Mouse (Mus musculus) skeletal muscle tissue, postnatal 0 days (tissue): ENCODE measurements around the gene Shc2. TPM values are rescaled to one million over a fixed set of nuclear protein-coding genes. Genes with fewer than 3 reads are reported as not detected.

Experiments used
- polyA plus RNA-seq: library from polyadenylated mRNA; unstranded; fragments of >200 nt; fragmentation: Nextera tagmentation; extraction: Ambion mirVana; gene quantifications from 2 replicates; pipeline ENCODE4 v1.2.1, GENCODE M21; 2015

Gene Shc2
- polyA plus RNA-seq = 1.3 and 1.8 TPM in 2 replicates

GRCm38 (mm10) chr10:79637128-79638110 is at the start of gene Shc2:
Shc2 (minus strand) TSS chr10:79637918.

GRCm38 (mm10) chr10:79681591-79682245 is 44.0 kb upstream of the Shc2 start, which contains the start of gene Cdc34:
Cdc34 (plus strand) TSS chr10:79682195.

GRCm38 (mm10) chr10:79668771-79669575 is 31.3 kb upstream of the Shc2 start, which contains the start of gene Tpgs1:
Tpgs1 (plus strand) TSS chr10:79669369.

GRCm38 (mm10) chr10:79664131-79664665 is 26.5 kb upstream of the Shc2 start, which contains the start of gene Madcam1:
Madcam1 (plus strand) TSS chr10:79664559.

GRCm38 (mm10) chr10:79645711-79646110 is 8.0 kb upstream of the Shc2 start, which contains the start of gene Odf3l2:
Odf3l2 (minus strand) TSS chr10:79645738.

GRCm38 (mm10) chr10:79613578-79614304 is 24.0 kb downstream of the Shc2 start, which contains the start of gene C2cd4c:
C2cd4c (minus strand) TSS chr10:79614025.

GRCm38 (mm10) chr10:79587061-79587751 is 50.5 kb downstream of the Shc2 start, which contains the start of gene Theg:
Theg (minus strand) TSS chr10:79587331.

Other genes with a start within 250 kb of the Shc2 start
- gene Vmn2r83, start 169.2 kb downstream of the Shc2 start, polyA plus RNA-seq = not detected in 2 replicates
- 2.2 and 3.5 TPM in 2 replicates for gene Plpp2, start 104.1 kb downstream of the Shc2 start, polyA plus RNA-seq
- gene Mier2, start 82.7 kb downstream of the Shc2 start, polyA plus RNA-seq = 20.8 and 20.9 TPM in 2 replicates
- gene Theg, start 50.6 kb downstream of the Shc2 start, polyA plus RNA-seq = not detected in 2 replicates
- not detected in 2 replicates for gene C2cd4c, start 23.9 kb downstream of the Shc2 start, polyA plus RNA-seq
- gene Odf3l2, start 7.8 kb upstream of the Shc2 start, polyA plus RNA-seq = 0.13 TPM in 1 of 2 replicates, not detected in the other
- gene Madcam1, start 26.6 kb upstream of the Shc2 start, polyA plus RNA-seq = 0.77 and 1.5 TPM in 2 replicates
- gene Tpgs1, start 31.5 kb upstream of the Shc2 start, polyA plus RNA-seq = 36.8 and 43.0 TPM in 2 replicates
- gene Cdc34, start 44.3 kb upstream of the Shc2 start, polyA plus RNA-seq = 329 and 340 TPM in 2 replicates
- gene Gzmm, start 51.1 kb upstream of the Shc2 start, polyA plus RNA-seq = 0.26 and 0.43 TPM in 2 replicates
- gene Bsg, start 66.6 kb upstream of the Shc2 start, polyA plus RNA-seq = 614 and 720 TPM in 2 replicates
- gene Hcn2, start 78.7 kb upstream of the Shc2 start, polyA plus RNA-seq = 0.04 and 0.10 TPM in 2 replicates
- gene Polrmt, start 108.7 kb upstream of the Shc2 start, polyA plus RNA-seq = 22.6 and 26.4 TPM in 2 replicates
- 0.14 and 0.51 TPM in 2 replicates for gene Fgf22, start 117.2 kb upstream of the Shc2 start, polyA plus RNA-seq
- 58.3 and 61.0 TPM in 2 replicates for gene Rnf126, start 129.0 kb upstream of the Shc2 start, polyA plus RNA-seq
- gene Fstl3, start 139.4 kb upstream of the Shc2 start, polyA plus RNA-seq = 3.3 and 3.8 TPM in 2 replicates
- gene Prss57, start 153.0 kb upstream of the Shc2 start, polyA plus RNA-seq = not detected in 2 replicates
- gene Palm, start 155.7 kb upstream of the Shc2 start, polyA plus RNA-seq = 22.3 and 27.1 TPM in 2 replicates
- not detected in 2 replicates for gene Misp, start 183.1 kb upstream of the Shc2 start, polyA plus RNA-seq
- gene Ptbp1, start 216.5 kb upstream of the Shc2 start, polyA plus RNA-seq = 49.8 and 68.7 TPM in 2 replicates
- gene Prtn3, start 236.6 kb upstream of the Shc2 start, polyA plus RNA-seq = 0.76 and 0.79 TPM in 2 replicates
- 1.9 TPM in 2 replicates for gene Plppr3, start 236.7 kb upstream of the Shc2 start, polyA plus RNA-seq
- gene Elane, start 248.3 kb upstream of the Shc2 start, polyA plus RNA-seq = 0.24 and 1.7 TPM in 2 replicates